Mouse (Mus musculus) left cerebral cortex, adult 2 months (tissue): ENCODE measurements around the gene Gcsam. TPM values are rescaled to one million over a fixed set of nuclear protein-coding genes. Genes with fewer than 3 reads are reported as not detected.

ENCODE experiments used
- DNase-seq, 2 experiments: peaks; one replicate each; pipeline ENCODE4 v3.0.0; 2021 to 2022; ENCODE audit warnings: low spot score in 2 of 2, mixed read lengths in 1 of 2; ENCODE audit errors: extremely low spot score in 1 of 2
- H3K27ac ChIP-seq: fragments of 200-600 bp; 2 replicates; pipeline ENCODE4 v1.8.1; 2022
- H3K4me3 ChIP-seq: fragments of 200-600 bp; 2 replicates; pipeline ENCODE4 v1.8.1; 2022
- CTCF ChIP-seq: fragments of 200-600 bp; IDR thresholded peaks from 2 replicates; pipeline ENCODE4 v1.8.1; 2022; ENCODE audit warnings: antibody characterized with exemption, mild to moderate bottlenecking, moderate library complexity
- intact Hi-C: fragments of 180-260 bp; cut with DNase I; formaldehyde crosslinking; loops from one replicate; pipeline ENCODE4 v1.15.1; 2025
- total RNA-seq, 2 experiments: library from RNA; stranded (reverse); gene quantifications; 2 replicates each; pipeline ENCODE4 v1.2.3; 2021

Gcsam gene
- total RNA-seq, 2 experiments from 2014 or later, result not detected

DNA sequence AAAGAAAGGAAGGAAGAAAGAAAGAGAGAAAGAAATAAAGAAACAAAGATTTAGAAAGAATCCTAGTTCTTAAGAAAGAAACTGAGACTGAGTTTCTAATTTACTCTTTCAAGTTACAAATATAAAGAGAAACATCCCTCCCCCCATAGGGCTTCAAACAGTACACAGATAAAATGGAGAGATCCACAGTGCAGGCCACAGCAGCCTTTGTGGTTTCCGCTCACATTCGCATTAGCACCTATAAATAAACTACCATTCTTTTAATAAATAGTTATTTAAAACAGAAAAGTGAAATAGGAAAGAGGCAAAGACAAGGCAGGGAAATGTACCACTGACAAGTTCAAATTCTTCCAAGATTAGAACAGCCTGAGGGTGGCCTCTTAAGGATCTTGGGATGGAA, 14.6 kb downstream of the Gcsam start:
- H3K27ac ChIP-seq, result no peak overlapping the region
- TF ChIP-seq CTCF, result no peak
- H3K4me3 ChIP-seq, result no peak overlapping the region
- intact Hi-C loops, result no loop called here
- DNase-seq, result no peak

DNA sequence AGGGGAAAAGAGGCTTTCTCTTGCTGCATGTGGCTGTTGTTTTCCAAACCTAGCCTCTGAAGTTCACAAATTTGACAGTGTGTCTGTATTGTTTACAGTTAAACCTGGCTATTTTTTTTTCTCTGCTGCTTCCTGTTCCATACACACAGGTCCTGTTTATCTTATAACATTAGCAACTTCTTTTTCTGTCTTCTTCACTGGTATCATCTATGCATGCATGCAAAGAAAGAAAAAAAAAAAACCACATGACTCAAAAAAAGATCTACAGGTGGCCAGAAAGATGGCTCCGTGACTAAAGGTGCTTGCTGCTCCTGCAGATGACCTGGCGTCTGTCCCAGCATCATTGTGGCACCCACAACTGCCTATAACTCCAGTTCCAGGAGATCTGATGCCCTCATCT, 15.2 kb downstream of the Gcsam start:
- no peak for TF ChIP-seq CTCF
- intact Hi-C loops, result no loop called here
- Histone ChIP-seq H3K27ac (no peak overlapping the region), H3K4me3 (no peak overlapping the region)
- no peak for DNase-seq

GRCm38 (mm10) chr16:45629497-45630105, 19.4 kb downstream of the Gcsam start:
- intact Hi-C loops, result loop anchor here (1.0 to 2.0 kb wide), 2 partner anchors 47 to 433 kb away; no protein-coding TSS in a partner anchor
- DNase-seq, result no peak
- Histone ChIP-seq H3K4me3 (no peak overlapping the region), H3K27ac (no peak overlapping the region)
- no peak for TF ChIP-seq CTCF

GRCm38 (mm10) chr16:45630347-45630960, 20.3 kb downstream of the Gcsam start:
- H3K27ac ChIP-seq, result no peak overlapping the region
- peak; percentile 93 for TF ChIP-seq CTCF
- intact Hi-C loops, result loop anchor here (1.0 to 2.0 kb wide), 2 partner anchors 48 to 434 kb away; no protein-coding TSS in a partner anchor
- no peak overlapping the region for H3K4me3 ChIP-seq
- peak; percentile 58 to 59 for DNase-seq

- no peak for TF ChIP-seq CTCF
- no peak overlapping the region for H3K4me3 ChIP-seq
- DNase-seq, result no peak
- H3K27ac ChIP-seq, result no peak overlapping the region
- intact Hi-C loops, result no loop called here
These were observed 22.2 kb downstream of the Gcsam start for GRCm38 (mm10) chr16:45632420-45632819.

DNA sequence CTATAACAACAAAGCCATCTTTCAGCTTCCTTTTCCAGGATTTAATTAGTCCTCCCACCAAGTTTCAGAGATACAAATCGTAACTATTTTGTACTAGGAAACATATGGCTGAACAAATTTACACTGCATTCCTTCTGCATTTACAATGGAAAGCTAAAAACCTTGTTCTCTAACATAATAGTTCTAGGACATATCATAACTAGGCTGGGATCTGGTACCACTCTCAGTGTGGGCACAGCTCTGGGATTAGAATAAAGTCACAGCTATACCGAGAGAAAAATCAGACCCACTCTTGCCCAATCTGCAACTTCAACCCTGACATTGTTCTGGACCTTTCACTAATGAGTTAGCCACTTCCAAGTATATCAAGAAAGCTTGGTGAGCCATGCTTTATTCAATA, 25.6 kb downstream of the Gcsam start:
- no peak for TF ChIP-seq CTCF
- intact Hi-C loops, result no loop called here
- no peak overlapping the region for H3K27ac ChIP-seq
- no peak for DNase-seq
- H3K4me3 ChIP-seq, result no peak overlapping the region

DNA sequence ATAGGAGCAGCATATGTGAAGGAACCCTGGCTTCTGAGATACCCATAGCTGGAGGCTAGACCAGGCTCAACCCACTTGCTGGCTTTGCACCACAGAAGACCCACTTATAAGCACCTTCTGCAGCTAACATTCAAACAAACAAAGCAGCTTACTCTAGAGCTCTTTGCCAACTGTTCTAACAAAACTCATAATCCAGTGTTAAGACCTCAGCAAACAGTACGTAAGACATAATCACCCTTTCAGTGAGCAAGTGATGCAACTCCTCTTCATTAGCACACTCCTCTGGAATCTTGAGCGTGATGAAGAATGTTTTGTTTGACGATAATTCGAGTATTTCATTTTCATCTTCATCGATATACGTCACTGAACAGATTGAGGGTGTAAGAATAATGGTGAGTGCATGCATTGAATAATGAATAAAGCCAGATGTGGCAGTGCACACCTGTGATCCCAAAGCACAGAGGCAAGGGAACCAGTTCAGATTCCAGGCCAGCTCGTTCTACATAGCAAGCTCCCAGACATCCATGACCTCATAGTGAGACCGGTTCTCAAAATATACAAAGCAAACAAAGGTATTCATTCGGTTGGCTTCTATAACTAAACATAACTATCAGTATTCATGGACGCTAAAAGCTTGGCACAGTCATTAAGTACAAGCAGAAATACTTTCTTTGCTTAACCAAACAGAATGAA, 30.0 kb downstream of the Gcsam start:
- no peak overlapping the region for H3K4me3 ChIP-seq
- intact Hi-C loops, result no loop called here
- no peak overlapping the region for H3K27ac ChIP-seq
- no peak for TF ChIP-seq CTCF
- DNase-seq, result no peak

GRCm38 (mm10) chr16:45641301-45641700, 31.1 kb downstream of the Gcsam start:
- TF ChIP-seq CTCF, result no peak
- no peak overlapping the region for H3K27ac ChIP-seq
- DNase-seq, result no peak
- no peak overlapping the region for H3K4me3 ChIP-seq
- intact Hi-C loops, result no loop called here

DNA sequence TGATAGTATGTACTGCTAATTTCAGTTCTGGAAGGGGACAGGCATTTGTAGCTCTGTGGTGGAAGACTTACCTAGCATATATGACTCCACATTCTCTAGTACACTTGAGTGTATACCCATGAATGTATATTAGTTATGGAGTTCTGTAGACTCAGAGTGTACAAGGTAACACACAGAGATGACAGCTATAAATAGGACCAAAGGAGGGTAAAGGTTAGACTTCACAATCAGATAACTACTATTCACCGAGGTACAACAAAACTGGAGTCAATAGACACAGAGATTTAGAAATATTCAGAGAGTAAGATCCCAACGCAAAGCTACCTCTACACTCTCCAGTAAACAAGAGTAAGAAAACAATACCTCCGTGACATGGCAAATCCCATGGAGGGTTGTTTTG, 33.8 kb downstream of the Gcsam start:
- no peak for TF ChIP-seq CTCF
- intact Hi-C loops, result no loop called here

DNA sequence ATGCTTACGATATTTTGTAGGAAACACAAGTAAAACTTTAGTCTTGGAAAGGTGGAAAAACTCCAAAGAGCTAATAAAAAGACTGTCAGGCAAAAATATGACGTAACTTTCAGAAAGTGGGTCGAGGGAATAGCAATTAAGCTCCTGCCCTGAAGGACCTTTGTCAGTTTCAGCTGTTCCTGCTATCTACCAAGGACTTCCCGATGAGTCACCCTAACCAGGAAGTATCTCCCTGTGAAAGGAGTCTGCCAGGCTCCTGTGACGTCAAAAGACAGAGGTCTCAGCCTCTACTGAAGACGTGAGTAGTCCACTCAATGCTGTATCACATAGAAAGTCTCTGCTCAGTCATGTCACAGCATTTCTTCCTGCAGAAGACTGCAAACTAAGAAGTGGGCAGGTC, 34.2 kb downstream of the Gcsam start:
- no peak for DNase-seq
- intact Hi-C loops, result no loop called here
- TF ChIP-seq CTCF, result no peak
- no peak overlapping the region for H3K4me3 ChIP-seq
- H3K27ac ChIP-seq, result no peak overlapping the region

More for the DNA sequence above, 33.8 kb downstream of the Gcsam start:
- DNase-seq, result no peak
- Histone ChIP-seq H3K27ac (no peak overlapping the region), H3K4me3 (no peak overlapping the region)

DNA sequence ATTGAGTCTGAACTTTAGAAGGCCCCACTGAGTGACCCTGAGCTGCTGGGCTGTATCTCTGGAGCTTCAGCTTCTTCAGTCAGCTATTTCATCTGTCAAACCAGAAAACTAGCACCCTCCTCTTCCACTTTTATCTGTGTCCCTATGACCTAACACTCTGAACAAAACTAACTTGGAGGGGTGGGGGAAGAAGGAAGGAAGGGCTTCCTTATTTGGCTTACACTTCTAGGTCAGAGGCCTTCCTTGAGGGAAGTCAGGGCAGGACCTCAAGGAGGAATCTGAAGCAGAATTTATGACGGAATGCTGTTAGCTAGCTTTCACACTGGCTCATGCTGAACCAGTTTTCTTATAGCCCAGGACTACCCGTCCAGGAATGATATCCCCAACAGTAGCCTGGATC, 41.3 kb downstream of the Gcsam start:
- TF ChIP-seq CTCF, result no peak
- intact Hi-C loops, result no loop called here

More for the DNA sequence above, 41.3 kb downstream of the Gcsam start:
- Histone ChIP-seq H3K4me3 (no peak overlapping the region), H3K27ac (no peak overlapping the region)
- no peak for DNase-seq
